Mouse (Mus musculus) adrenal gland, postnatal 14 days (tissue): ENCODE data around the gene Lyrm1. TPM values are rescaled to one million over a fixed set of nuclear protein-coding genes. Genes with fewer than 3 reads are reported as not detected.

Experiments used
- DNase-seq: peaks from one replicate; pipeline ENCODE4 v3.0.0; 2021; ENCODE audit warnings: mixed read lengths
- long read RNA-seq, 2 experiments: library from polyadenylated mRNA; stranded (forward); transcript quantifications; one replicate each; pipeline ENCODE4 v2.0.0; 2021
- total RNA-seq: library from RNA; stranded (reverse); gene quantifications from 2 replicates; pipeline ENCODE4 v1.2.3, GENCODE M21; 2021

Gene Lyrm1
- total RNA-seq, result 7.8 and 11.9 TPM in 2 replicates
- long read RNA-seq, experiment 1, partial matches to known transcripts, result 2 of 5 reads
- long read RNA-seq, experiment 1, other reads (novel, unspliced or antisense), result 0 of 5 reads
- long read RNA-seq, experiment 2, partial matches to known transcripts, result 3 of 10 reads
- long read RNA-seq, experiment 2, other reads (novel, unspliced or antisense), result 0 of 10 reads

GRCm38 (mm10) chr7:119895639-119896512, at the start of gene Lyrm1, which contains the start of gene Dcun1d3:
Gene Lyrm1, plus strand, starts transcription at chr7:119895861.
Gene Dcun1d3, minus strand, starts transcription at chr7:119896298.
- DNase-seq, result peak; percentile 100

- peak; percentile 43 for DNase-seq
Measured at GRCm38 (mm10) chr7:119847396-119847795, 48.3 kb upstream of the Lyrm1 start.

- DNase-seq, result peak; percentile 79
Measured at GRCm38 (mm10) chr7:119849096-119849495, 46.6 kb upstream of the Lyrm1 start.

GRCm38 (mm10) chr7:119850737-119851136, 44.9 kb upstream of the Lyrm1 start:
- DNase-seq, result peak; percentile 64

GRCm38 (mm10) chr7:119852494-119852893, 43.2 kb upstream of the Lyrm1 start:
- DNase-seq, result no peak

GRCm38 (mm10) chr7:119853186-119853585, 42.5 kb upstream of the Lyrm1 start:
- DNase-seq, result no peak

- no peak for DNase-seq
Measured at GRCm38 (mm10) chr7:119854362-119854761, 41.3 kb upstream of the Lyrm1 start.

- DNase-seq, result no peak
Measured at GRCm38 (mm10) chr7:119855031-119855430, 40.6 kb upstream of the Lyrm1 start.

- DNase-seq, result no peak
Measured at GRCm38 (mm10) chr7:119859476-119859875, 36.2 kb upstream of the Lyrm1 start.

- no peak for DNase-seq
Measured at GRCm38 (mm10) chr7:119860116-119860515, 35.5 kb upstream of the Lyrm1 start.

- no peak for DNase-seq
Measured at GRCm38 (mm10) chr7:119860554-119860953, 35.1 kb upstream of the Lyrm1 start.

- no peak for DNase-seq
Measured at GRCm38 (mm10) chr7:119860971-119861334, 34.7 kb upstream of the Lyrm1 start.

- DNase-seq, result peak; percentile 79
Measured at GRCm38 (mm10) chr7:119861335-119862091, 34.1 kb upstream of the Lyrm1 start.

- DNase-seq, result no peak
Measured at GRCm38 (mm10) chr7:119862167-119862566, 33.5 kb upstream of the Lyrm1 start.

GRCm38 (mm10) chr7:119864500-119864899, 31.2 kb upstream of the Lyrm1 start:
- no peak for DNase-seq

GRCm38 (mm10) chr7:119866136-119866535, 29.5 kb upstream of the Lyrm1 start:
- DNase-seq, result no peak

- DNase-seq, result no peak
Measured at GRCm38 (mm10) chr7:119872204-119872603, 23.5 kb upstream of the Lyrm1 start.

- no peak for DNase-seq
Measured at GRCm38 (mm10) chr7:119873050-119873449, 22.6 kb upstream of the Lyrm1 start.

GRCm38 (mm10) chr7:119875776-119876440, 19.8 kb upstream of the Lyrm1 start:
- DNase-seq, result peak; percentile 37

- no peak for DNase-seq
Measured at GRCm38 (mm10) chr7:119879171-119879570, 16.5 kb upstream of the Lyrm1 start.

- no peak for DNase-seq
Measured at GRCm38 (mm10) chr7:119880345-119880744, 15.3 kb upstream of the Lyrm1 start.

- no peak for DNase-seq
Measured at GRCm38 (mm10) chr7:119881229-119881628, 14.4 kb upstream of the Lyrm1 start.
